Mouse (Mus musculus) spleen, adult 12 weeks (tissue): ENCODE data around the gene Tasp1.
"Not testable (repeated sequence)": the region's sequence is repeated elsewhere in the genome, so short reads cannot be mapped to it uniquely, and the experiment has no call there.

Experiments used
- DNase-seq: peaks from one replicate; pipeline ENCODE4 v3.0.0; 2022; ENCODE audit warnings: low spot score

The Tasp1 gene

GRCm38 (mm10) chr2:139878052-139878621, 188.5 kb downstream of the Tasp1 start:
- DNase-seq, result no peak

GRCm38 (mm10) chr2:139875876-139876275, 190.7 kb downstream of the Tasp1 start:
- no peak for DNase-seq

- DNase-seq, result no peak
Measured at GRCm38 (mm10) chr2:139874173-139874572, 192.4 kb downstream of the Tasp1 start.

GRCm38 (mm10) chr2:139873762-139874161, 192.8 kb downstream of the Tasp1 start:
- DNase-seq, result no peak

- DNase-seq, result not testable (repeated sequence)
Measured at GRCm38 (mm10) chr2:139869071-139869470, 197.5 kb downstream of the Tasp1 start.

GRCm38 (mm10) chr2:139863396-139863795, 203.2 kb downstream of the Tasp1 start:
- DNase-seq, result not testable (repeated sequence)

- no peak for DNase-seq
Measured at GRCm38 (mm10) chr2:139860133-139860494, 206.5 kb downstream of the Tasp1 start.

GRCm38 (mm10) chr2:139859424-139860132, 207.0 kb downstream of the Tasp1 start:
- DNase-seq, result no peak

GRCm38 (mm10) chr2:139849621-139850020, 217.0 kb downstream of the Tasp1 start:
- no peak for DNase-seq

- DNase-seq, result no peak
Measured at GRCm38 (mm10) chr2:139841359-139841758, 225.2 kb downstream of the Tasp1 start.

GRCm38 (mm10) chr2:139840941-139841340, 225.7 kb downstream of the Tasp1 start:
- DNase-seq, result no peak

- no peak for DNase-seq
Measured at GRCm38 (mm10) chr2:139821589-139822378, 244.8 kb downstream of the Tasp1 start.

- no peak for DNase-seq
Measured at GRCm38 (mm10) chr2:139817275-139817674, 249.3 kb downstream of the Tasp1 start.

GRCm38 (mm10) chr2:139807887-139808286, 258.7 kb downstream of the Tasp1 start:
- DNase-seq, result no peak

GRCm38 (mm10) chr2:139804041-139804440, 262.6 kb downstream of the Tasp1 start:
- DNase-seq, result no peak

- DNase-seq, result no peak
Measured at GRCm38 (mm10) chr2:139792345-139793120, 274.1 kb downstream of the Tasp1 start.

- no peak for DNase-seq
Measured at GRCm38 (mm10) chr2:139788658-139789057, 277.9 kb downstream of the Tasp1 start.

- no peak for DNase-seq
Measured at GRCm38 (mm10) chr2:139784946-139785345, 281.7 kb downstream of the Tasp1 start.

- no peak for DNase-seq
Measured at GRCm38 (mm10) chr2:139784465-139784864, 282.1 kb downstream of the Tasp1 start.
